Mouse (Mus musculus): ENCODE measurements at regions not wholly inside any gene's neighbourhood (a gene's known extent, or its start where the extent isn't known, plus 50 kb on each side); places are given as distances from the start of the nearest gene placed in this dataset.

GRCm38 (mm10) chr9:100045636-100046035 is 169.7 kb upstream of the Sox14 start:
- TF ChIP-seq SRF (IDR thresholded peaks at IDR 0.05; ENCODE audit: control insufficient read depth, insufficient read length, low read depth) = no peak
- TF ChIP-seq POLR2A (IDR thresholded peaks at IDR 0.05; ENCODE audit: insufficient read length, low read depth) = no peak
- no peak for TF ChIP-seq E2F4 (IDR thresholded peaks at IDR 0.05; ENCODE audit: insufficient read depth)

Data from myocyte (in vitro differentiated cells).